Mouse (Mus musculus): ENCODE measurements at regions not wholly inside any gene's neighbourhood (a gene's known extent, or its start where the extent isn't known, plus 50 kb on each side); places are given as distances from the start of the nearest gene placed in this dataset.
A peak's percentile ranks its signal among the peaks of the same experiment; 100 is the strongest.

GRCm38 (mm10) chr16:76220466-76220865, 153.2 kb downstream of the Nrip1 start:
- ATAC-seq (ENCODE audit: low FRiP score, low TSS enrichment) = no peak
- Histone ChIP-seq H3K9ac (ENCODE audit: low read depth, low read length) (no peak overlapping the region), H3K4me3 (ENCODE audit: low read length) (no peak overlapping the region), H3K4me1 (ENCODE audit: control insufficient read depth, insufficient read depth, low read length) (peaks cover 8% of the 10 kb centered on the region), H3K27me3 (ENCODE audit: control insufficient read depth, insufficient read depth, low read length) (no peaks in the 10 kb centered on the region), H3K36me3 (ENCODE audit: control insufficient read depth, insufficient read depth, low read length) (no peaks in the 10 kb centered on the region), H3K4me2 (replicated peaks; ENCODE audit: low read depth, low read length) (no peak overlapping the region), H3K27ac (ENCODE audit: low read depth, low read length) (no peak overlapping the region), H3K9me3 (ENCODE audit: control insufficient read depth, low read length) (no peaks in the 10 kb centered on the region)
- 51% methylated on average over 3 of the region's 3 CpGs for WGBS

GRCm38 (mm10) chr16:76219233-76219632, 154.4 kb downstream of the Nrip1 start:
- H3K4me3 ChIP-seq (ENCODE audit: low read length) = no peak overlapping the region
- no peak for ATAC-seq (ENCODE audit: low FRiP score, low TSS enrichment)
- H3K9me3 ChIP-seq (ENCODE audit: control insufficient read depth, low read length) = no peaks in the 10 kb centered on the region
- H3K27ac ChIP-seq (ENCODE audit: low read depth, low read length) = 0 out of 2 replicates have a peak overlapping the region, but pooled peaks have one; percentile 9
- H3K27me3 ChIP-seq (ENCODE audit: control insufficient read depth, insufficient read depth, low read length) = no peaks in the 10 kb centered on the region
- H3K4me2 ChIP-seq (replicated peaks; ENCODE audit: low read depth, low read length) = no peak overlapping the region
- no peaks in the 10 kb centered on the region for H3K4me1 ChIP-seq (ENCODE audit: control insufficient read depth, insufficient read depth, low read length)
- no peaks in the 10 kb centered on the region for H3K36me3 ChIP-seq (ENCODE audit: control insufficient read depth, insufficient read depth, low read length)
- H3K9ac ChIP-seq (ENCODE audit: low read depth, low read length) = no peak overlapping the region

- no peak overlapping the region for H3K4me3 ChIP-seq (ENCODE audit: low read length)
- no peak overlapping the region for H3K9ac ChIP-seq (ENCODE audit: low read depth, low read length)
- 78% methylated on average over 11 of the region's 11 CpGs for WGBS
- no peaks in the 10 kb centered on the region for H3K9me3 ChIP-seq (ENCODE audit: control insufficient read depth, low read length)
- no peaks in the 10 kb centered on the region for H3K4me1 ChIP-seq (ENCODE audit: control insufficient read depth, insufficient read depth, low read length)
- no peaks in the 10 kb centered on the region for H3K36me3 ChIP-seq (ENCODE audit: control insufficient read depth, insufficient read depth, low read length)
- H3K4me2 ChIP-seq (replicated peaks; ENCODE audit: low read depth, low read length) = no peak overlapping the region
- no peak overlapping the region for H3K27ac ChIP-seq (ENCODE audit: low read depth, low read length)
- peak; percentile 71 for ATAC-seq (ENCODE audit: low FRiP score, low TSS enrichment)
- H3K27me3 ChIP-seq (ENCODE audit: control insufficient read depth, insufficient read depth, low read length) = no peaks in the 10 kb centered on the region
Measured at GRCm38 (mm10) chr16:76218310-76219170, 155.1 kb downstream of the Nrip1 start.

GRCm38 (mm10) chr16:76216184-76216583, 157.4 kb downstream of the Nrip1 start:
- no peak overlapping the region for H3K9ac ChIP-seq (ENCODE audit: low read depth, low read length)
- no peaks in the 10 kb centered on the region for H3K4me1 ChIP-seq (ENCODE audit: control insufficient read depth, insufficient read depth, low read length)
- H3K27me3 ChIP-seq (ENCODE audit: control insufficient read depth, insufficient read depth, low read length) = no peaks in the 10 kb centered on the region
- no peak overlapping the region for H3K4me3 ChIP-seq (ENCODE audit: low read length)
- no peak overlapping the region for H3K4me2 ChIP-seq (replicated peaks; ENCODE audit: low read depth, low read length)
- no peak for ATAC-seq (ENCODE audit: low FRiP score, low TSS enrichment)
- no peaks in the 10 kb centered on the region for H3K36me3 ChIP-seq (ENCODE audit: control insufficient read depth, insufficient read depth, low read length)
- H3K27ac ChIP-seq (ENCODE audit: low read depth, low read length) = peak overlapping the region; percentile 4; the same call in 1 of the 2 replicates
- WGBS = 33% methylated on average over 8 of the region's 9 CpGs
- no peaks in the 10 kb centered on the region for H3K9me3 ChIP-seq (ENCODE audit: control insufficient read depth, low read length)

GRCm38 (mm10) chr16:76215558-76215957, 158.1 kb downstream of the Nrip1 start:
- Histone ChIP-seq H3K36me3 (ENCODE audit: control insufficient read depth, insufficient read depth, low read length) (no peaks in the 10 kb centered on the region), H3K9ac (ENCODE audit: low read depth, low read length) (no peak overlapping the region), H3K4me1 (ENCODE audit: control insufficient read depth, insufficient read depth, low read length) (no peaks in the 10 kb centered on the region), H3K4me2 (replicated peaks; ENCODE audit: low read depth, low read length) (no peak overlapping the region), H3K9me3 (ENCODE audit: control insufficient read depth, low read length) (no peaks in the 10 kb centered on the region), H3K27ac (ENCODE audit: low read depth, low read length) (peak overlapping the region; percentile 15; the same call in 1 of the 2 replicates), H3K4me3 (ENCODE audit: low read length) (no peak overlapping the region), H3K27me3 (ENCODE audit: control insufficient read depth, insufficient read depth, low read length) (no peaks in the 10 kb centered on the region)
- 65% methylated on average over 5 of the region's 5 CpGs for WGBS
- no peak for ATAC-seq (ENCODE audit: low FRiP score, low TSS enrichment)

GRCm38 (mm10) chr16:76201773-76202571, 171.7 kb downstream of the Nrip1 start:
- Histone ChIP-seq H3K9ac (ENCODE audit: low read depth, low read length) (no peak overlapping the region), H3K36me3 (ENCODE audit: control insufficient read depth, insufficient read depth, low read length) (no peaks in the 10 kb centered on the region), H3K27ac (ENCODE audit: low read depth, low read length) (no peak overlapping the region), H3K4me1 (ENCODE audit: control insufficient read depth, insufficient read depth, low read length) (no peaks in the 10 kb centered on the region), H3K4me2 (replicated peaks; ENCODE audit: low read depth, low read length) (no peak overlapping the region), H3K4me3 (ENCODE audit: low read length) (no peak overlapping the region), H3K27me3 (ENCODE audit: control insufficient read depth, insufficient read depth, low read length) (no peaks in the 10 kb centered on the region), H3K9me3 (ENCODE audit: control insufficient read depth, low read length) (no peaks in the 10 kb centered on the region)
- peak; percentile 85 for ATAC-seq (ENCODE audit: low FRiP score, low TSS enrichment)
- 24% methylated on average over 11 of the region's 11 CpGs for WGBS

- Histone ChIP-seq H3K36me3 (ENCODE audit: control insufficient read depth, insufficient read depth, low read length) (no peaks in the 10 kb centered on the region), H3K4me3 (ENCODE audit: low read length) (no peak overlapping the region), H3K4me1 (ENCODE audit: control insufficient read depth, insufficient read depth, low read length) (no peaks in the 10 kb centered on the region), H3K9me3 (ENCODE audit: control insufficient read depth, low read length) (no peaks in the 10 kb centered on the region), H3K27me3 (ENCODE audit: control insufficient read depth, insufficient read depth, low read length) (no peaks in the 10 kb centered on the region), H3K9ac (ENCODE audit: low read depth, low read length) (no peak overlapping the region), H3K4me2 (replicated peaks; ENCODE audit: low read depth, low read length) (no peak overlapping the region), H3K27ac (ENCODE audit: low read depth, low read length) (no peak overlapping the region)
- ATAC-seq (ENCODE audit: low FRiP score, low TSS enrichment) = no peak
- 68% methylated on average over 9 of the region's 9 CpGs for WGBS
Measured at GRCm38 (mm10) chr16:76200801-76201728, 172.6 kb downstream of the Nrip1 start.

GRCm38 (mm10) chr16:76200268-76200667, 173.4 kb downstream of the Nrip1 start:
- no peak overlapping the region for H3K27ac ChIP-seq (ENCODE audit: low read depth, low read length)
- H3K9me3 ChIP-seq (ENCODE audit: control insufficient read depth, low read length) = no peaks in the 10 kb centered on the region
- H3K9ac ChIP-seq (ENCODE audit: low read depth, low read length) = no peak overlapping the region
- 0 out of 2 replicates have a peak, but pooled peaks have one; percentile 55 for ATAC-seq (ENCODE audit: low FRiP score, low TSS enrichment)
- H3K4me2 ChIP-seq (replicated peaks; ENCODE audit: low read depth, low read length) = no peak overlapping the region
- no peaks in the 10 kb centered on the region for H3K36me3 ChIP-seq (ENCODE audit: control insufficient read depth, insufficient read depth, low read length)
- no peaks in the 10 kb centered on the region for H3K27me3 ChIP-seq (ENCODE audit: control insufficient read depth, insufficient read depth, low read length)
- no peak overlapping the region for H3K4me3 ChIP-seq (ENCODE audit: low read length)
- WGBS = 75% methylated on average over 3 of the region's 3 CpGs
- H3K4me1 ChIP-seq (ENCODE audit: control insufficient read depth, insufficient read depth, low read length) = no peaks in the 10 kb centered on the region
